Mouse (Mus musculus): ENCODE results near the gene Tcp11l2.

Gene Tcp11l2

DNA sequence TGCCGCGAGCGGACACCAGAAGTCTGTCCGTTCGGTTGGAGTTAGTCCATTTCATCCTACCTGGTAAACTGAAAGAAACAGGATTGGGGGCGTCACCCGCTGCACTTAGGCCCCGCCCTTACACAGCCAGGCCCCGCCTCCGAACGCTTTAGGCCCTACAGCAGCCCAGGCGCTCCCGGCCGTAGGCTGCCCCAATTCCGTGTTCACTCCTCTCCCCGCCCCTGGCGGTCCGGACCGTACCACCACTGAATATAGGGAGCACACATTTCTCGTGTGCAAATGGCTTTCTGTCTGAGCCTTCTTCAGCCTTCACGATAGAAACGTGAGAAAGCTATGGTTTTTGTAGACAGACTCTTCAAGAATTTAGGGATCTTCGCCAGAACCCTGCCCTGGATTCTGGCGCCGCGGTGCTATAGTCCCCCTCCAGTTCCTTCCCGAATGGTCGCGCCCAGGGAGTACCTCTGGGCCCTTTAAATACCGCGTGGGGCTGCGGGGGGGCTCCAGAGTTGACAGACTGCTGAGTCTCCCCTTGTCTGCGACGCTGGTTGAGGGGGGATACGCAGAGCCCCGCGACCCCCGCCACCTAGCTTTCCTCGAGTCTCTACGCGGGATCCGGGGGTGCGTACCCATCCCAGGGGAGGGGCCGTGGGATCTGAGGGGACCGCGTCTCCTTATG lies at the start of gene Tcp11l2:
TSS of gene Tcp11l2 (plus strand) at position 232 of the 676 bp plus-strand sequence.
- DNase-seq (ENCODE audit: low spot score in 2 of 2) = peak; percentile 95

DNA sequence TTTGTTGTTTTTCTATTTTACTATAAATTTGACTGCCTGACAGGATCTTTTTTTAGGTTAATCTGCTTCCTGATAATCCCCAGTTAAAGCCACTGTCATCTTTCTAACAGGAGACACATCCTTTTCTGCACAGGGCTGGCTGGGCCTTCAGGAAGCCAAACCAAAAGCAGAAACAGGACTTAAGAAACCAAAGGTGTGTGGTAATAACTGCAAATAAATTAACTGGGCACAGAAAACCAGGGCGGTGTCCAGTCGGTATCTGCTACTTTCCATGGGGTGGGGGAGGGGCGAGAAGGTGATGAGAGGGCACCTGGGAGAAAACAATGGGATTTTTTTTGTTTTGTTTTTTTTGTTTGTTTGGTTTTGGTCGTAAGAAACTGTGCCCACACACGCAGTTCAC lies 49.4 kb upstream of the Tcp11l2 start:
- no peak for DNase-seq (ENCODE audit: low spot score in 2 of 2)

DNA sequence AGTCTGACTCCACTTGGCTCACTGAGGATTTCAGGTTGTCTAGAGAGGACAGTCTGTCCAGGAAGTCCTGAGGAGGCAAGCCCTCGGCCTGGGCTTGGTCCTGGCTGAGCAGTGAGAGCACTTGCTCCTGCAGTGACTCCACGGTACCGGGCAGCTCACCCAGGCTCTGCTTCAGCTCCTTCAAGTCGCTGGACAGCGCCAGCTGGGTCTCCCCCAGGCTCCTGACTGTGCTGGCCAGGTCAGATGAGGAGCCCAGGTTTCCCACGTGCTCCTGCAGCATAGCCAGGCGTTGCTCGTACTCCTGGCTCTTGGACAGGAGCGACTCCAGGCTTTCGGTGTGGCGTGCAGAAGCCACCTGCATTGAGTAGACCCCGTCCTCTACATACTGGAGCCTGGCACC lies 48.8 kb upstream of the Tcp11l2 start:
- no peak for DNase-seq (ENCODE audit: low spot score in 2 of 2)

DNA sequence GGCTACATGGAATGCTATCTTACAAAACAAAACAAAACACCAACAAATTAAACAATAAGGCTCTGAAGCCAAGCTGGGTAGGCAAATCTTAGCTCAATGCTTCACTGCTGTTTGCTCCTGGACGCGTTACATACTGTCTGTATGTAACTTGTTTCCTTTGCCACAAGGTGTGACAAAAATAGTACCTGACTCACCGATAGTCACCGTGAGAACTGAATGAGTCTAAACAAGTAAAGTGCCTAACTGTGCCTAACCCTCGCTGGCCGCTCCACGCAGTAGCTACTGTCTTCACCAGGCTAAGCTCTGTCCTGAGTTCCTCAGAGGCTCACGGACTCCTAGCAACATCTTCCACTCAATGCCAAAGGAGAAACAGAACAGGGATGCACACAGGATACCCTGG lies 46.0 kb upstream of the Tcp11l2 start:
- DNase-seq (ENCODE audit: low spot score in 2 of 2) = no peak

DNA sequence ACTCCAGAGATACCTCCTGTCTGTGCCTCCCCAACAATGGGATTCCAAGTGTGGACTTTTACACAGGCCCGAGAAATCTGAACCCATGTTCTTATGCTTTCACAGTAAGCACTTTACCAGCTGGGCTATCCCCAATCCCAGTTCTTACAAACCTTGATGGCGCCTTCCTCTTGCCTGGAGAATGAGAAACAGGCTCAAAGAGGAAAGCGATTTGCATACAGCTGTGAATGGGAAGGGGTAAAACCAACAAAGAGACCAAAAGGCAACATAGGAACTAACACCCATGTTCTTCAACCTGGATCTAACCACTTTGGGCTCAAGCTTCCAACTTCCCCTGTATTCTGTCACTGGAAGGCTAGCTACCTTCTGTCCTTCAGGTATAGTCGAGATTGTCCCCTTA lies 44.9 kb upstream of the Tcp11l2 start:
- no peak for DNase-seq (ENCODE audit: low spot score in 2 of 2)

DNA sequence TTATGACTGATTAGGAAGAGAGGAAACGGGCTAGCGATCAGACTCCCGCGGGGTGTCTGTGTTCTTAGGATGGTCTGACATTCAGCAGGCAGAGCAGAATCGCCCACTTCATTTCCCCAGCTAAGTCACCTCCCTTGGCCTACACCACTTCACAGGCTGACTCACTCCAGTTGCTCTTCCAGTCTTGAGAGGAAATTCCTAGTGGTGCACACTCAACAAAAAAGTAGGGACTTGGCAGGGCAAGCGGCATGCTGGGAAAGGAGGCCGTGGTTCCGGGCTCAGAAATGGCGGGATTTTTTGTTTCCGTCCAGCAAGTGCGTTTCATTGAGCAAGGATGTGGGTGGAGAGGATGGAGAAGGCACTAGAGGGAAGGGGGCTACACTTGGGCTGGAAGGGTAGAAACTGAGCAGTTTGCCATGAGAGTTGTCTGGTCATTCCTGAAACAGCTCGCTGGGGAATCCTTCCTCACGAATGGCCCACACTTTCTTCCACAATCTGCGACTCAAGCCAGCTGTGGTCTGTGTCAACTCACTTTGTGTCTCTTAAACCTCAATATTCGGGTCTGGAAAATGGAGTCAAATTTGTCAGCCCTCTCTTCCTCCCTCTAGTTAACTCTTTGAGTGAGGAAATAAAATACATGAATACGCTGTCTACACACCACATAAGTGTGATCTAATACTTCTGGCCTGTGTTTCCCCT lies 44.1 kb upstream of the Tcp11l2 start:
- peak in 1 of 2 experiments; percentile 59 for DNase-seq (ENCODE audit: low spot score in 2 of 2)

DNA sequence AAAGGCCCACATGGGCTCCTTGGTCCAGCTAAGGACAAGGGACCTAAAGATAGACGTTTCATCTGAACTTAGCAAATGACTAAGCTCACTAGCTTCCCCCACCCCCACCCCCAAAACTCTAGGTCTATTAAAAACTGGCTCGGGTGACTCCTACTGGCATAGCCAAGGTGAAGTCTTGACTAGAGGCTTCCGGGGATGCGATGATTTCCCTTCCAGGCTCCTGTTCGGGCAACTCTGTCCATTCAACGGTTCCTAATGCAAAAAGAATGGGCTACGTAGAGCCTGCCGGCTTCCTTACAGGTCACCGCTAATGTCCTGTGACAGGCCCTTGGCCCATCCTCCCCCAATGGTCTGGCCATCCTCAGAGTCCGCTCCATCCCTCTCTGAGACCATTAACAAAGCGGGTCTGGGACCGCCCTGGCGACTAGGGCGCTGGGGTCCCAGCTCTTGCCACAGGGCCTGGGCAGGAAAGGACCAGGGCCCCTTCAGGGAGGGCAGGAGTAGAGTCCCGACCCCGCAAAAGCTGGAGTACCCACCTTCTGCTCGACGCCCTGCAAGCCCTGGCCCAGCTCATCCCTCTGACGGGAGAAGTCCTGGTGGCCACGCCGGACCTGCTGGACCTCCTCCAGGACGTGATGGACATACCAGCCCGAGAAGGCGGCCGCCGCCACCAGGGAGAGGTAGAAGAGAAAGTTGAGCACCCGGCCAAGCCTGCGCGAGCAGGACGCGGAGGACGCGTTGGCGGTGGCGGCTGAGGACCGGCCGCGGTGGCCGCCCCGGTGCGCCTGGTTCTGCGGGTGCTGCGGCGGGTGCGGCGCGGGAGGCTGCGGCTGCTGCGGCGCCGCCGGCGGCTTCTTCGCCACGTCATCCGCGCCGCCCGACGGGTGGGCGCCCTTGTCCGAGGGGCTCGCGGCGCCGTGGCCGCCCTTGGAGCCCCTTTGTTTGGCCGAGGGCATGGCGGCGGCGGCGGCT lies 43.2 kb upstream of the Tcp11l2 start:
- DNase-seq (ENCODE audit: low spot score in 2 of 2) = peak; percentile 38 to 42

DNA sequence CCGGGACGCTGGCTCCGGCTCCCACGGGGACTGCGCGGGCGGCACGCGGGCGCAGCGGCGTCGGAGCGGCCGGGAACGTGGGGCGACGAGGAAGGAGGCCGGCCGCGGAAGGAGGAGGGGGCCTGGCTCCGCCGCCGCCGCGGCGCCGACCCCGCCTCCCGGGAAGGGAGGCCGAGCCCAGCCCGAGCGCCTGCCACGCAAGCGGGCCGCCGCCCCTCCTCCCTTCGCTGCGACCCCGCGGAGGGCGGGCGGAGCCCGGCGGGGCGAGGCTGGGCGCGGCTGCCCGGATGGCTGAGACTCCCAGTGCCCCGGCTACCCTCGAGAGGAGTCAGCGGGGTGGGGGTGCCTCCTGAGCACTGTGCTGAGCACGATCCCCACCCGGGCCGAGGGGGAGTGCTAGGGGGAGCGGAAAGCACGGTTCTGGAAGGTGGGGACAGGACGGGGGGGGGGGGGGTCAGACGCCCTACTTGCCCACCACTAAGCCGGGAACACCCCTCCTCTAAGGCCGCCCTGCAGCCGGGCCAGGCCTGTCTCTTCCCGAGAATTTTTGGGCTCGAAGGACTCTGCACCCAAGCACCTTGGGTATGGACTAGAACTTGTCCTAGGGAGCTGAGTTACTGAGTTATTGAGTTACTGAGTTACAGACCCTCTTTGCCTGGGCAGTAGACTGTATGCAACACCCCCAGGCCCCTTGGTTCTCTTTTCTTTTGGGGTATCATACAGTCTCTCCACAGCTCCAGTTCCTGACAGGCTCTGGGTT lies 42.3 kb upstream of the Tcp11l2 start, which contains the start of gene Ckap4:
TSS of gene Ckap4 (minus strand) at position 151 of the 760 bp plus-strand sequence.
- DNase-seq (ENCODE audit: low spot score in 2 of 2) = peak; percentile 60 to 70

DNA sequence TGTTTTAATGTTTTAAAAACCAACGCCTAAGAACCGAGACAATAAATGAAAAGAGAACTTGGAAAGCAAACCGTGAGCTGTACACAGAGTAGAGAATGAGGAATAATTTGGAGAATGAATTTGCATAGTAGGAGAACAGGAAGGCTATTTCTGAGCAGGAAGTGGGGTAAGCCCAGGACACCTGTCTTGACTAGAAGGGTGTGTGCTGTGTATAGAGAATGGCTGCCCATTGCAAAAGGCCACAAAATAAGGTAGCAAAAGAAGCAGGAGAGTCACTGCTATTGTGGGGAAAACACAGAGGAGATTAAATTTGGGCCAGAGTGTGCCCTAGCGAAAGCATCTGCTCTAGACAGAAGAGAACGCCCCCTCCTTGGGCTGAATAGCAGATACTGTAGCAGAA lies 41.0 kb upstream of the Tcp11l2 start:
- no peak for DNase-seq (ENCODE audit: low spot score in 2 of 2)

DNA sequence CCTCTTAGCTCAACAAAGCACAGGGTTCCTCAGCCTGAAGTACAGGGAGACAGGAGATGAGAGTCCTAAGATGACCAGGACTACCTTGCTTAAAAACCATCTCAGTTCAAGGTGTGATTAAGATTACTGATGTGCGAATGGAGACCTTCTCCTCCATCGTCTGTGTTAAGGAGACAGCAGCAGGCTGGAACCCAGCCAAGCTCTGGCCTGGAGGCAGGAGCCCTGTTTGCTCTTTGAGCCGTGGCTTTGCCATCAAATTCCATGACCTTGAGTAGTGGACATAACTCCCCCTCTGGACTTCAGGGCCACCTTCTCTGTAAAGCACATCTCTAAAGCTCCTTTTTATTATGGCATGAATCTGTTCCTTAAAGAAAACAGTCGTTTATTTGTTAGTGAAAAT lies 40.6 kb upstream of the Tcp11l2 start:
- no peak for DNase-seq (ENCODE audit: low spot score in 2 of 2)

DNA sequence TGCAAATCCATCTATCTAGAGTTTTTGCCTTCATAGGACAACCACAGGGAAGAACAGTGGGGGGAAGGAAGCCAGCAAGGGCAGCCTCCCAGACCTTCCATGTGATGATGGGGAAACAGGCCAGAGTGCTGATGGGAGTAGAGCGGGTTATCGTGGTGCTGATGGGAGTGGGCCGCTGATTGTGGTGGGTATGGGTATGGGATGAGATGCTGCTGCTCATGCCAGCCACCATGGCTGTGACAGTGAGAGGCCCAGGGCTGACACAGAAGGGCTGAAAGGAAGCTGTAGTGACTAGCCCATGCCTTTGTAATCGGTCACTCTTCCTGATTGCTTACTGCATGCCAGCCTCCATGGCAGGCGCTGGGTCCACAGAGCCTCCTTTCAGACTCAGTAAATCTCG lies 36.8 kb upstream of the Tcp11l2 start:
- DNase-seq (ENCODE audit: low spot score in 2 of 2) = no peak

DNA sequence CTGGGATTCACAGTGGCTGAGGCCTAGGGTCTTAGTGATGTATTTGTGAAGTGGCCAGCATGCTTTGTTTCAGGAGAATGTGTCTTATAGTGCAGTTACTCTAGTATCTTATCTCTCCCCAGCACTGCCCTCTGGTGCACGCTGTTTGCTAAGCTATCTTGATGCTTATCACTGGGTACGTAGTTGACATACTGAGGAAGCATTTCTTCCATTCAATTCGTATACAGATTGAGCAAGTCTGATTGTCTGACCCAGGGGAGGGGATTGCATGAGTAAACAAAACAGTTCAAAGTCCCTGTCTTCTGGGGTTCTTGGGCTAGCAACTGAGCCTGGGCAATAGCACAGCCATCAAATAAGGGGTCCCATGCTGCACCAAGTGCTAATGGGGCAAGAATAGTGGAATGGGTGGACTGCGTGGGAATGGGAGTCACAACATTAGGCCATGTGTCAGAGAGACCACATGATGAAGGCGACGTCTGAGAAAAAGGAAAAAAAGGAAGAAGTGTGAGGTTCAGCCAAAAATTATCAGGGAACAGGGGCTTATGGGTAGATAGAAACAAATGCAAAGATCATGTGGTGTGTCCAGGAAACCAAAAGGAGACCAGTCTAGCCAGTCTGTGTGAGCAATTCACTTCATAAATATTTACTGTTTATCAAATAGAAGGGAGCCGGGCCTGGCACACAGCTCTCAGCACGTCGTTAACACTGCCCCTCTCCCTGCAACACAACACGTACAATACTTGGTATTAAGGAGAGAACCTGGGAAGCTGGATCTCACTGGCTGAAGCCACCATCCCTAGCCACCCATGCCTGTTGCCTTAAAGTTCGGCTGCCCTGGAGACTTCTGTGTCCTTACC lies 33.4 kb upstream of the Tcp11l2 start:
- no peak for DNase-seq (ENCODE audit: low spot score in 2 of 2)

DNA sequence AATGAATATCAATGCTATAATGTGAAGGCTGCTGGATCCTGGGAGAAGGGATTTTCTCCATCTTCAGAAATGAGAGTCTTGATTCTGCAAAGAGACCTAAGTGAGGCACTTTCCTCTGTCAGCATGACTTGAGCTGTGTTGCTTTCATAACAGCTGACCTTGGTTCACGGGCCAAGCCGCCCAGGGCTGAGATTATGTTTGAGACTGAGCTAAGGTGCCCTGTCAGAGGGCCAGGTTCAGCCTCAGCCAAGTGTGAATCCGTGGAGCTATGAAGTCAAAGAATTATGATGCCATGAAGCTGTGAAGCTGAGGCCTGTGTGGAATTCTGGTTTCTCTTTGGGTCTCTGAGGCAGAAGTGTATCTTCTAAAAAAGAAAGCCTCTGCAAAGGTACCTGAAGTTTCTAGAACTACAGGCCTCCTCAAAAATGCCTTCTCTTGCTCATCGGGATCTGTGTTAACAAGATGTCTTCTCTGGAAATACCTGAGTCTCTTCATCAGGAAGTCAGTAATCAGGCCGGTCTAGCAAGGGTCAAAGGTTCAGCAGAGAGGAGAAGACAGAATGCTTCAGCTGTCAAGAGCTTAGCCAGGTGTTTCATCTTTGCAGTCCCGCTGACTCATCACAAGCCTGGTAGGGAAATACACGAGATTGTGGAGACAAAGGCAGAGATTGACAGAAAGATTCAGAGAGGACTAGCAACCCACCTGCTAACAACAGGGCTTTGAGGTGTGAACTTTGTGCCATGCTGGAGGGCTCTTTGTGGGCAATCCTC lies 31.4 kb upstream of the Tcp11l2 start:
- DNase-seq (ENCODE audit: low spot score in 2 of 2) = no peak

DNA sequence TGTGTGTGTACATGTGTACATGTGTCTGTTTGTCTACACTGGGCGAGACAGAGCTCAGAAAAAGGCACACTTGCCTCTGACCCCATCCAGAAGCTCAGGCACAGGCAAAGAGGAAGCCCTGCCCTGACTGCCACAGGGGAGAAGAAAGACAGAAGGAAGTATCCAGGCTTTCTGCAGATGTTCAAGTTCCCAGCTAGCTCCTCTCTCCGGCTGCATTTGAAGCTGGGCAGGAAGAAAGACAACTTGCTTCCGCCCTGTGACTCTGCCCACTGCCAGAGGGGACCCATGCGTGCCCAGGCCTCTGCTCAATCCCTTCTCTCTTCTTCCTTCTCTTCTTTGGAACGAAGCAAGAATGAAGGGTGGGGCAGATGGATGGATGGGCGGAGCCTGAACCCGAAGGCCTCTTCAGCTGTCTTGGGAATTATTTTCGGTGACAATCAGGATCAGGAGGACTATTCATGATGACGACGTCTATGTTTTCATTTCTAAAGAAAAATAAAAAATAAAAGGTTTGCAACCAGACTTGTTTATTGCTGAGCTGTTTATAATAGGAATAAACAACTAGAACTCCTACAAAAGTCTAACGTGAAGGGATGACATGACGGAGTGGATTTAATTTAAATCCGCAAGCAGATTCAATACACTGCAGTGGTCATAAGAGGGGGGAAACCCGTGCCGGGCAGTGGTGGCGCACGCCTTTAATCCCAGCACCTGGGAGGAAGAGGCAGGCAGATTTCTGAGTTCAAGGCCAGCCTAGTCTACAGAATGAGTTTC lies 27.1 kb upstream of the Tcp11l2 start:
- DNase-seq (ENCODE audit: low spot score in 2 of 2) = no peak

DNA sequence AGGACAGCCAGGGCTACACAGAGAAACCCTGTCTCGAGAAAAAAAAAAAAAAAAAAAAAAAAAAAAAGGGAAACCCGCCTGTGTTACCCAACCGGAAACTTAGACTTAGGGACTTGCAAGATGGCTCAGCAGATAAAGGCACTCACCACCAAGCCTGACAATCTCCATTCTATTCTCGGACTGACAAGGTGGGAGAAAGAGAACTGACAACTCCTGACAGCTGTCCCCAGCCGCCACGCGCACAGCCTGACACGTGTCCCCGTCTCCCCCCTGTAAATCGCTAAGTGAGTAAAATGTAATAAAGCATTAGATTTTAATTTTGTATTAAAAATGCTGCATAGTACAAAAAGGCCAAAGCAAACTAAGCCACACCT lies 26.5 kb upstream of the Tcp11l2 start:
- DNase-seq (ENCODE audit: low spot score in 2 of 2) = no peak

DNA sequence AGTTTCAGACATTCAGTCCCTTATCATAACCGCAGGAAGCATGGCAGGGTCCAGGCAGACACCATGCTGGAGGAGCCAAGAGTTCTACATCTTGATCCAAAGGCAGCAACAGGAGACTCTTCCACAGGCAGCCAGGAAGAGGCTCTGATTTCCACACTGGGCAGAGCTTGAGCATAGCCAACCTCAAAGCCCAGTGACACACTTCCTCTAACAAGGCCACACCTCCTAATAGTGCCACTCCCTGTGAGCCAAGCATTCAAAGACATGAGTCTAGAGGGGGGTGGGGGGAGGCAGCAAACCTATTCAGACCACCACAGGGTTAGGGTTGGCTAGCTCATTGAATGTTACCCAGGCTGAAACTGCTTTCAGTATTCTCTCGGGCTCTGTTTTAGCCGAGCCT lies 24.6 kb upstream of the Tcp11l2 start:
- no peak for DNase-seq (ENCODE audit: low spot score in 2 of 2)

DNA sequence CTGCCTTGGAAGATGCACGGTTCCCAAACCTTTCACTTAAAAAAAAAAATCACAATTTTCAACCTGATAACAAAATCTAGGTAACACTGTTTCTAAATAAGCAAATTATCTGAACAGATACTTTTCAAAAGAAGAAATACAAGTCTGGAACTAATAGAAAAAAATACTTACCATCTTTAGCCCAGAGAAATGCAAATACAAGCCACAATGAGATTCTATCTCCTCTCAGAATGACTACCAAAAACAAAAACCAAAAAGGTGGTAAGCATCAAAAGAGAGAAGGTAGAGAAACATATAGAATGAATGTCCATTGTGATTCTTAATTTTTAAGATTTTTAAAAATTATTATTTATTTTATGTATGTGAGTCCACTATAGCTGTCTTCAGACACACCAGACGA lies 23.9 kb upstream of the Tcp11l2 start:
- no peak for DNase-seq (ENCODE audit: low spot score in 2 of 2)

DNA sequence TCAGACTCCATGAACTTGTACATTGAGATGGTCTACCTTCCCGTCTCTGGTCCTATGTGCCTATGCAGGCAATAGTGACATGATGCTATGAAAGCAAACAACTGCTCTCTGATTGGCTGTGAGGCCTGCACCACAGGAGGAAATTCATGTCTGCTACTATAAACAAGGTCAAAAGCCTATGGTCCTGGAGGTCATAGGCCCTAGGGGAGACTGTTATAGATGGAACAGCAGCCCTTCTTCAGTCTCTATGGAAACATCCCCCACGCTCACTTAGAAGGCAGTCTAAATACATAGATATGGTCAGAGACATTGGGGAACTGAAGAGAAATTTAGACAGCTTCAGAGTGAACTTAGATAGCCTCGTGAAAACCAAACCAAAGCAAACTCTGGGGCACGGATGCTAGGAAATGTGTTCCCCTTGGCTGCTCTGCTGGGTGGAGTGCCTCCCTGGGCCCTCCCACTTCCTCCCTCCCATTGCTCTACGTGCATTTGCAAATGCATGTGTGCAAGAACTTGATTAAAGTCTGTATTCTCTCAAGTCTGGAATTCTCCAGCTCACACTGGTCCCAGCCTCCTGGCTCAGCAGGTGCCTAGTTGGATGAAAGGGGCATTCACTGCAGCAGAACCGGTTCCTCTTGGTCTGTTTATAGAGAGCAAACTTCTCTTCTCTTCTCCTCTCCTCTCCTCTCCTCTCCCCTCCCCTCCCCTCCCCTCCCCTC lies 22.0 kb upstream of the Tcp11l2 start:
- no peak for DNase-seq (ENCODE audit: low spot score in 2 of 2)
